Mouse (Mus musculus): ENCODE data around the gene Pigw.

Gene Pigw

DNA sequence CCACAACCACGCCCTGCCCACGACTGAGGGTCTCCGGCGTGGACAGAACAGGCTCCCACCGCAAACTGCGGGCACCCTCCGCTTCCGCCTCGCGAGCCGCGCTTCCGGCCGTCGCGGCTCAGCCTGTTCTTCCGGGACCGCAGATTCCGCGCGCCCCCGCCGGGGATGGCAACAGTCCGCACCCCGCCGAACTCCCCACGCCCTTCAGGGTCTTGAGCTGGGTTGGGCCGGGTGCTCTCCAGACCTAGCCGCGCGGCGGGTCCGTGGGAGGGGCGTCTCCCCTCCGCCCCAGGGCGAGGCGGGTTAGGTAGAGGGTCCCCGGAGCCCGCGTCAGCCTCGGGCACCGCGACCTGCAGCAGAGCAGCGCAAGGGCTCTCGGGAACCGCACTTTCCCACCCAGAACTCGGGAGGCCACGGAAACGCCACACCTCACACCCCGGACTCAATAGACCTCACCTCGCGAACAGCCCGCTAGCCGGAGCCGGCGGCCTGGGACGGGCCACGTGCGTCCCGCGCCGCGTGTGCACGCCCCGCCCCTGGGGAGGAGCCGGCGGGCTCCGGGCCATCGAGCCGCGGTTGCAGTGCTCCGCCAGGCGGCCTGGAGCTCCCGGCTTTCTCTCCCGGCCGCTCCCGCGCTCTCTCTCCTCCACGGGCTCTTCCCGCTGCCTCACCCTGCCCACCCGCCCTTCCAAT is at the start of gene Pigw, which contains the start of gene Myo19:
TSS of gene Pigw (minus strand) at position 514 of the 693 bp plus-strand sequence.
TSS of gene Myo19 (plus strand) at position 377 of the 693 bp plus-strand sequence.
- ATAC-seq (ENCODE audit: low TSS enrichment) = peak; percentile 95

DNA sequence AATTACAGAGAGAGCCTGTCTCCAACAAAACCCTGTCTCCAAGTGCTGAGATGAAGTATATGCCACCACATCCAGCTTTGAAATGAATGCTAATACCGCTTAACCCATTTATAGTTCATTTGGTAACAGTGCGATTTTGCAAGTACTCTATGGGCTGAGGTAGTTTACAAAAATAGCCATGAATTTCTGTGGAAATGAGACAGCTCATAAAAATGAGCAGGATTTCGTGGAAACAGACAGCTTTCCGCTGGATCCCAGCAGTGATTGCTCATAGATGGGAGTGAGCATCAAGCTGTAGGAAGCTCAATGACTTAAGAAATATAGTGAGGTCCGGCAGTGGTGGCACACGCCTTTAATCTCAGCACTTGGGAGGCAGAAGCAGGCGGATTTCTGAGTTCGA is 40.9 kb upstream of the Pigw start:
- peak; percentile 68 for ATAC-seq (ENCODE audit: low TSS enrichment)

DNA sequence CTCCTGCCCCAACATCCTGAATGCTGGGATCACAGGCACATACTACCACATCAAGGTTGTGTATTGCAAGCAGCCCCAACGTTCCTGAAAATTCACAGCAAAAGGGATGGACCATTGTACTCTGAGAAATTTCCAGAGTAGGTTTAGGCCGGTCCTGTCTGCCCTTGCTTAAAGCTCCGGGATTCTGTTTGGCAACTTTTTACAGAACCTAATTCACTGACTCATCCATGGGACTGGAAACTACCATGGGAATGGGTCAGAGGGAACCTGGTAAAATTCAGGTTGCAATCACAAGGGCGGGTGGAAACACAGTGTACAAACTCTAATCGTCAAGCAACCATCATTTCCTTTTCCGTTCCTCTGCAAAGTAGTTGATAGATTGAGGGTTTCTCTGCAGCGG is 39.9 kb upstream of the Pigw start:
- no peak for ATAC-seq (ENCODE audit: low TSS enrichment)

DNA sequence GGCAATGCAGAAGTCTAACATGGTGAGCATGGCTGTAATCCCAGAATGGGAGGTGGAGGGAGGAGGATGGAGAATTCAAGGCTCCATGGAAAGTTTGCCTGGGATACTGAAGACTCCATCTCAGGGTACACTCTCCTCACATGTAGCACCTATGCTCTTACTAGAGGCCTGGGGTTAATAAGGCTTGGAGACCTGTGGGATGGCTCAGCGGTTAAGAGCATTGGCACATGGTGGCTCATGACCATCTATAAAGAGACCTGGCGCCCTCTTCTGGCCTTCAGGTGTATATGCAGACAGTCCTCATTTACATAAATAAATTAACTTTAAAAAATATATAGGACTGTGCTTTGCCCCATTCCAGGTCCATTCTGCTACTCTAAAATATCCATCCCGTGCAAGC is 39.2 kb upstream of the Pigw start:
- ATAC-seq (ENCODE audit: low TSS enrichment) = no peak

DNA sequence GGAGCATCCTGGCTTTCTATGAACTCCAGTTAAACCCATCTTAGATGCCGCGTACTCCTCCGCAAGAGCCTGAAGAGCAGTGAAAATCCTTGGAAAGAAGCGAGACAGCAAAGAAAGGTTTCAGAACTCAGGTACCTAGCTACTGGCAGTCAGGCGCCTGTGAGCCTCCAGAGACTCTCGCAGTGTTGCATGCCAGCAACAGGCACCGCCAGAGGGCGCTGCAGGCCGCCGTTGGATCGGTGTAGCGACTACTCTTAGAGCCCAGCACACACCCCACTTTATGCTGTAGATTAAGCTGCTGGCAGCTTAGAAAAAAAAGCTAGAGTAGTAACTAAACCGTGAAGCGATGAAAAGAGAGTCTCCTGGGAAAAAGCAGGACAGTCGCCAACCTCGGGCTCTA is 38.3 kb upstream of the Pigw start:
- peak; percentile 48 for ATAC-seq (ENCODE audit: low TSS enrichment)

- ATAC-seq (ENCODE audit: low TSS enrichment) = no peak
Observed at GRCm38 (mm10) chr11:84916703-84917300, 36.7 kb upstream of the Pigw start.

DNA sequence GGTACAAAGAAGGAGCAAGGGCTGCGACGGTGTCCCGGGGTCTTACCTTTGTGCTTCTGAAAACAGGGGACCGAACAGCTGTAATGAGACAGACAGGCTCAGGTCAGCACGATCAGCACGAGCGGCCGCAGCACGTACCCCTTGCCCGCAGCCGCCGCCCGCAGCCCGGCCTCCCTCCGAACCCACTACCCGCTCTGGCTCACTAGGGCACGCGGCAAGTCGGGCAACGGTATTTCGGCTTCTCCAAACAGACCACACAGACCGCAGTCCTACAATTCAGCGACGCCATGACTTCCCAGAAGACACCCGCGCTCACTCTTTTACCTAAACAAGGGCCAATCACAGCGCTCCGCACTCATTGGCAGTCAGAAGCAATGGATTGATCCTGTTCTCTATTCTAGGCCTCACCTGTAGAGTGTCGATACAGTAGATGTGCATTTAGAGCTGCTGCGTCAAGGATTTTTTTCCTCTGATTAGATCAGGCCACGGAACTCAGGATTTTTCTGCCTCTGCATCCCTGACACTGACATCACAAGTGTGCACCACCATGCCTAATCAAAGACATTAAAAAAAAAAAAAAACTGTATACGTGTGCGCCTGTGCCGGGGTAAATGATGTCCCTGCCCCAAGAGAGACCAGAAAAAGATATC is 36.1 kb upstream of the Pigw start, which contains the start of gene Znhit3:
TSS of gene Znhit3 (minus strand) at position 314 of the 650 bp plus-strand sequence.
- peak; percentile 88 for ATAC-seq (ENCODE audit: low TSS enrichment)

DNA sequence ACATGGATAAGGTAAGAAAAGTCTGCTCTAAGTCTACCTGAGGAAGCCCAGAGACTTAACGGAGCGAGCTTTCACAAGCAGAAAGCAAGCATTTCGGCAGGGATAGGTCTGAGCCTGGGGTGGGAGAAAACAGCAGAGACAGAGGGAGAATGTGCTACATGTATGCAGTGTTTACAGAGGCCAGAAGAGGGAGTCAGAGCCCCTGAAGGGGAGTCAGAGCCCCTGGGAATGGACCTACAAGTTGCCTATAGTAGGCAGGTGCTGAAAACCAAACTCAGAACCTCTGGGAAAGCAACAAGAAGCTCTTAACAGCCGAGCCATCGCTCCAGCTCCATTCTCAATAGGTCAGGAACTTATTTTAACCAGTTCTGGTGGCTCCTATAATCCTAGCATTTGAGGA is 34.6 kb upstream of the Pigw start:
- ATAC-seq (ENCODE audit: low TSS enrichment) = no peak

DNA sequence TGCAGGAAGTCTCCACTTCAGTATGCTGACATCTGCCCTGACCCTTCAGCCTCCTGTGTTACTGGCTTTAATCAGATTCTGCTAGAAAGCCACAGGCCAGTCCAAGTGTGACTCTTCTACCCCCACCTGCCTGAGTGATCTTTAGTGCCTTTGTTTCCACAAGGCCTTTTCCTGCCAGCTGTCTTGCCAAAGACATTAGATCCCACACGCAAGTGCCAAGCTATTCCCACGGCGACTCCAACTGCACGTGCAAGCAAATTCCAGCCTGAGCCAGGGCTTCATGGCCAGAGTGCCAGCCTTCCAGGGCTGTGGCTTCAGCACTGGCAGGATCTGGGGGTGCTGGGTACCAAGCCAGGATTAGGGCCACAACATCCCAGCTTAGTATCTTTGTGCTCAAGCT is 30.3 kb upstream of the Pigw start:
- ATAC-seq (ENCODE audit: low TSS enrichment) = no peak

DNA sequence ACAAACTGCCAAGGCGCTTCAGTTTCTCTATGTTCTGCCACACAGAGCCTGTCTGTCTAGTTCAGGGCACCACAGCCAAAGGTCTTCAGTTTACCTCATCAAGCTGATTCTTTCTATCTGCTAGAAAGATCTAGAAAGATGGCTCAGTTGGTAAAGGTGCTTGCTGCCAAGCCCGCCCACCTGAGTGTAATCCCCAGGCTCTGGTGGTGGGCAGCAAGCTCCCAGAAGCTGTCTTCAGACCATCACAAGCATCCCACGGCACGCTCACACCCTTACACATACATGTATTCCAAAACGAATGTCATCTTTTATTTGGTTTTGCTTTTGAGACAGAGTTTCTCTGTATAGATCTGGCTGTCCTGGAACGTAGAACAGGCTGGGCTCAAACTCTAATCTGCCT is 28.4 kb upstream of the Pigw start:
- ATAC-seq (ENCODE audit: low TSS enrichment) = peak; percentile 33

DNA sequence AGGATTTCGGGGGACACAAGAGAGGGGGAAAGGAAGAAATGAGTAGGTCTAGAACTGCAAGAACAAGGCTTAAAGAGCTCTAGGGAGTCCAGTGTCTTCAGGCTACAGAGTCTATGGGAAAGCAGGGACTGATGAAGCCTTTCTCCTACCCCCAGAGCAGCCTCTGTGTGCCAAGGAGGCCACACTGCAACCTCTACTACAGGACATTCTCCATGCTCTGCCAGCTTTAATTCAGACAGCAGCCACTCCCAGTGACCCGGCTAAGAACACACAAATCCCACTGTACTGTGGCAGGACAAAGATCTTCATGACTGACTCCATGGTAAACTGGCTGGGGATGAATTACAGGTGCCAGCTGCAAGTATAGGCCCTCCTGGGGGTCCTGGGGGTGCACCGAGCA is 27.0 kb upstream of the Pigw start:
- no peak for ATAC-seq (ENCODE audit: low TSS enrichment)

DNA sequence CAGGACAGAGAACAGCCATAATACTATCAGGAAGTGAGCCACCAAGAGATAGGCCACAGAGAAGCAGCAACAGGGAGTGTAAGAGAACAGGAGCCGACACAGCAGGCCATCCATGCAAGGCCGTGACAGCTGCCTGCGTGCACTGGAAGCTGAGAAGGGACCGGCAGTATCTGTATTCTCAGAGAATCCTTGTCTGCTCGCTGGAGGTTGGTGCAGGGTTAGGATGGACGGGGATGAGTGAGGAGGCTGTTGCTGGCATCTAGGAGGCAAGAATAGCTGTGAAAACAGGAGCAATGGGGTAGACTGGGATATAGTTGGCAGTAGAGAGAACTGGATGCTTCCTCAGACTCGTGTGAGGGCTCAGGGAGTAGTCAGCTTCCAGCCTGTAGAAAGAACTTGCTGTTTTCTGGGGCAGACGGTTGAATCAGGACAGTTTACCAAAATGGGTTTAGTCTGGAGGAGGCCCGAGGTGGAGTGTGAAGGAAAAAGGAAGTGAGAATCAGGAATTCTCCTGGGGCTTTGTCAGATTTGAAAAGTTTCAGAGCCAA is 24.6 kb upstream of the Pigw start:
- ATAC-seq (ENCODE audit: low TSS enrichment) = peak; percentile 79

DNA sequence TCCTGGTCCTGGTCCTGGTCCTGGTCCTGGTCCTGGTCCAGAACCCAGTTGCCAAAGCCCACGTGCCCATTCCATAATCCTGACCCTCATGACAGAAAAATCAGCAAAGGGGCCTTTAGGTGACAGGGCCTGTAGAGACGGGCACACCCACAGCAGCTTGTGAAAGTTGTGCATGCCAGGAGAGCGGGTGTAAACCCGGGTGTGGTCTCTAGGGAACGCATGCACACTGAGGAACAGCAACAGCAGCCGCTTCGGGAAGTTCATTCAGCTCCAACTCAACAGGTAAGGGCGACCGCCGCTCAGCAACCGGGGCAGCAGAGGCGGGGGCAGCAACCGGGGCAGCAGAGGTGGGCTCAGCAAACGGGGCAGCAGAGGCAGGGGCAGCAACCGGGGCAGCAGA is 13.0 kb upstream of the Pigw start:
- ATAC-seq (ENCODE audit: low TSS enrichment) = no peak

GRCm38 (mm10) chr11:84891705-84892104 is 11.6 kb upstream of the Pigw start:
- ATAC-seq (ENCODE audit: low TSS enrichment) = no peak; the same call in 1 of the 2 replicates

- ATAC-seq (ENCODE audit: low TSS enrichment) = no peak
Observed at GRCm38 (mm10) chr11:84889492-84889891, 9.4 kb upstream of the Pigw start.

GRCm38 (mm10) chr11:84888025-84888424 is 7.9 kb upstream of the Pigw start:
- ATAC-seq (ENCODE audit: low TSS enrichment) = no peak

GRCm38 (mm10) chr11:84886767-84887511 is 6.9 kb upstream of the Pigw start:
- no peak for ATAC-seq (ENCODE audit: low TSS enrichment)

DNA sequence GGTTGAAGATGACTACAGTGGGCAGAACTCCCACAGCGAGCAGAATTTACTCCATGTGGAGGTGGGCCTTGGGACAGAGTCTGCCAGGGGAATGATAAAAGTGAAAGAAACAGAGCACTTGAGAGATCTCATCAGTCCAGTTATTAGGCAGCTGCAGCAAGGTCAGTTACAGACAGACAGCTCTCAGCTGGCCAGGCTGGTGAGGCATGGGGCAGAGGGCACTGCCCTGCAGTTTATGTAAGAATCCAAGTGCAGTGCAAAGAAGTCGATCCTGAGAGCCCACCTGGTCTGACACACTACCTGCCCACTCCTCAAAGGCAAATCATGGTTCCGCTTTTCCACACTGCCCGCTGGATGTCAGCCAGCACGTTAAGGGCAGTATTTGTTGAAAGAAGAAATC is 6.2 kb upstream of the Pigw start:
- no peak for ATAC-seq (ENCODE audit: low TSS enrichment)

GRCm38 (mm10) chr11:84885238-84885637 is 5.2 kb upstream of the Pigw start:
- no peak for ATAC-seq (ENCODE audit: low TSS enrichment)

DNA sequence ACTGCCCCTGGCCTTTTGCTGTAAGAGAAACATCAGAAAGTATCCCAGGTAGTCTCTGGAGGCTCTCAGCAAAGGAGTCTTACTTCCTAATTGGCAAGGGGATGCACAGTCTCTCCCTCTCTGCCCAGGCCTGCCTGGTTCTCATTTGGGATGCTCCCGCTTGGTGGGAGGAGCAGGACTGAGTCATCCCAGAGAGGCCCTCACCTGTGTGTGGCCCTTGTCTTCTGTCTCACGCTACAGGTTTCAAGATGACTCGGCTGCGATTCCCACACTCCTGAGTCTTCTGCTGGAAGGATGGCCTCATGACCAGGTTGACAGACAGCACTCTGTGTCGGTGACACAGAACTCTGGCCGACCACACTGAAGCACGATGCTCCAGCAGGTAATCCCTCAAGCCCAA is 2.3 kb upstream of the Pigw start:
- no peak for ATAC-seq (ENCODE audit: low TSS enrichment)

DNA sequence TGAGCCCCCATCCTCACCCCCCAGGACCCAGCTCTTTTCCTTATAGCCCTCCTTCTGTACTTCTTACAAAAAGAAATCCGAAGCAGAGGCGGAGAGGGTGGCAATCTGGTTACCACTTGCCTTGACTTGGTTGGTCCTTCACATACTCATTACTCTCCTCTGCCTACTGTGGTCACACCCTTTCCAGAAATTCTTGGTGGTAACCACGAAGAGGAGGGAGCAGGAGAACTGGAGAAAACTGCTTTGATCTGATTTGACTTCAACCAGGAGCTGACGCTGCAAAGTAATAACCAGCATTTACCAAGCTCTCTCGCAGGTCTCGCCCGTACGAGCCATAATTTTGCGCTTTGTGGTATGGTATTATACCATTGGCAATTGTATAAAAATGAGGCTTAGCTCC is 886 bp upstream of the Pigw start:
- ATAC-seq (ENCODE audit: low TSS enrichment) = no peak

DNA sequence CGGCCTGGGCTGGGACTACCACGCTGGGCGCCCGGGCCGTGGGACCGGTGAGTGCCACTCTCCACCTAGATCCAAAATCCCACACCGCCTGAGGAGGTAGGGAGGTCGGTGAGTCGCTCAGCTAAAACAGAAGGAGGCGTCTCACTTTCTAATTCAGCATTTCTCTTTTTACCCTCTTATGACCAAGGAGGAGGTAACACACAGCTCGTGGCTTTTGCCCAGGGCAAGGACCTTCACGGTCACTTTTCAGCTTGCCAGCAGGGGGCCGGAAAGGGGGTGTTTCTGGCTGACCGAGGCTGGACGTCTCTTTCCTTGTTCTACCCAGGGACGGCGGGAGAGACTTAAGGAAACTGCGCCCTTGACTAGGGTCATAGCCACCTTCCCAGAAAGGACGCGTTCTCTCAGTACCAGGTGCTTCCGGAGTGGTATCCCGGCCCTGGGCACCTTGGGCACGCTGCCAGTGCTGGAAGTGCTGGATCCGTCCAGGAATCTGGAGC is 428 bp upstream of the Pigw start:
- no peak for ATAC-seq (ENCODE audit: low TSS enrichment)

Measured in frontal cortex, adult (tissue).